Mouse (Mus musculus) heart, embryonic 14.5 days (tissue): ENCODE data around the gene Gas2l1. TPM values are rescaled to one million over a fixed set of nuclear protein-coding genes. Genes with fewer than 3 reads are reported as not detected.

Experiments used
- microRNA-seq: library from miRNA; unstranded; fragments of <30 nt; microRNA quantifications from one replicate; pipeline ENCODE4, GENCODE M21; 2016
- polyA plus RNA-seq: library from polyadenylated mRNA; unstranded; fragments of >200 nt; fragmentation: Nextera tagmentation; extraction: Ambion mirVana; gene quantifications from 2 replicates; pipeline ENCODE4 v1.2.1, GENCODE M21; 2014

The Gas2l1 gene
- polyA plus RNA-seq, 1 experiment from 2014 or later: 24.6 TPM

Small RNAs within 50 kb of the gene (microRNA-seq; reads per million reads assigned to microRNA genes)
- not detected for gene Gm47296

Other genes starting within 250 kb of the Gas2l1 start
- gene Nf2, start 215.8 kb downstream of the Gas2l1 start, polyA plus RNA-seq: 29.5 and 33.1 TPM in 2 replicates
- 28.8 and 30.1 TPM in 2 replicates for gene Nipsnap1, start 191.4 kb downstream of the Gas2l1 start, polyA plus RNA-seq
- gene Thoc5, start 170.0 kb downstream of the Gas2l1 start, polyA plus RNA-seq: 24.6 and 25.0 TPM in 2 replicates
- gene Nefh, start 117.3 kb downstream of the Gas2l1 start, polyA plus RNA-seq: 0.20 and 0.35 TPM in 2 replicates
- gene Ap1b1, start 78.5 kb downstream of the Gas2l1 start, polyA plus RNA-seq: 40.7 and 45.0 TPM in 2 replicates
- gene Rasl10a, start 7.2 kb downstream of the Gas2l1 start, polyA plus RNA-seq: 1.1 and 2.0 TPM in 2 replicates
- 33.5 TPM in 2 replicates for gene Rhbdd3, start 33.6 kb upstream of the Gas2l1 start, polyA plus RNA-seq
- gene Ewsr1, start 33.9 kb upstream of the Gas2l1 start, polyA plus RNA-seq: 198 and 242 TPM in 2 replicates
- 5.4 and 6.8 TPM in 2 replicates for gene Emid1, start 86.9 kb upstream of the Gas2l1 start, polyA plus RNA-seq
- gene Kremen1, start 196.2 kb upstream of the Gas2l1 start, polyA plus RNA-seq: 20.9 and 24.8 TPM in 2 replicates